Mouse (Mus musculus) testis, postnatal 10 days (tissue): ENCODE results near the gene Acaca.

Experiments
- DNase-seq: peaks from one replicate; pipeline ENCODE4 v3.0.0; 2021; ENCODE audit warnings: low spot score

Acaca gene

DNA sequence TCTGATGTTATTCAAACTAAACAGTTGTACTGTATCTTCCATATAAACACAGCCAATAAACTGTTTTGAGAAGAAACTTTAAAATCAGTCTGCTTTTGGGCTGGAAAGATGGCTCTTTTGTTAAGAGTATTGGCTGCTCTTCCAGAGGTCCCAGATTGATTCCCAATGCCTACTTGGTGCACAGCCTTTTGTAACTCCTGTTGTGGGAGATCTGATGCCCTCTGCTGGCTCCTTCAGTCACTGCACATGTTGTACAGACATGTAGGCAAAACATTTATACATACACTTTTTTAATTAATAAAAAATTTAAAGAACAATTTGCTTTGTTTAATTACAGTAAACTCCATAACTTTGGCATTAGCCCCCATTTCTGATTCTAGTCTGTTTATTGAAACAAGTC, 114.1 kb downstream of the Acaca start:
- DNase-seq = peak; percentile 70

GRCm38 (mm10) chr11:84247370-84247769, 117.9 kb downstream of the Acaca start:
- no peak for DNase-seq

DNA sequence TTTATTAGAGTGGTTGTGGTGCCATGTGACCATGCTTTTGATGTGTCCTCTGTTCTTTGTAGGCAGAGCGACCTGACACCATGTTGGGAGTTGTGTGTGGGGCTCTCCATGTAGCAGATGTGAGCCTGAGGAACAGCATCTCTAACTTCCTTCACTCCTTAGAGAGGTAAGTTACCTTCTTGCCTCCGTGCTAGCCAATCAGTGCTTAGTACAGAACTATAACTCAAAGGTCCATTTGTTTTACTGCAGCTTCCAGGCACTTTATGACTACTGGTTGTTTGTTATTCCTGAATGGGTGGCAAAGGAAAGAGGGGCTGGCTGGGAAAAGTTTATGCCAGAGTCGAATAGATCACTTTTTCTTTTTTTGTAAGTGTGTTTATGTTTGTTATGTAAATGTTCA, 121.7 kb downstream of the Acaca start:
- no peak for DNase-seq

DNA sequence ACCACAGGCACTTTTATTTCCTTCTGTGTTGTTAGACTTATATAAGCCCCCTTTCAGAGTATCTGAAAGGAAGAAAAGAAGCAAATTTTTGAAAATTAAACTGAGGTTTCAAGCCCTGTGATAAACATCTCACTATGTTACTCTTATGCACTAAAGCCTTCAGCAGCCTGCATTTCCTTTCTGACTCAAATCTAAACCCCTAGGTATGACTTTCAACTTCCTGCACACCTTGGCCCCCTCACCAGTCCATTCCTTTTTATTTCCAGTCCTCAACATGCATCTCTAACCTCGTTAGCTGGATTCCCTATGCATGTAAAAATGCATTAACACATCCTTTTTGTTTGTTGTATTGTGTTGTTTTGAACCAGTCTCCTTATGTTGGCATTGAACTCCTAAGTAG, 123.0 kb downstream of the Acaca start:
- no peak for DNase-seq

DNA sequence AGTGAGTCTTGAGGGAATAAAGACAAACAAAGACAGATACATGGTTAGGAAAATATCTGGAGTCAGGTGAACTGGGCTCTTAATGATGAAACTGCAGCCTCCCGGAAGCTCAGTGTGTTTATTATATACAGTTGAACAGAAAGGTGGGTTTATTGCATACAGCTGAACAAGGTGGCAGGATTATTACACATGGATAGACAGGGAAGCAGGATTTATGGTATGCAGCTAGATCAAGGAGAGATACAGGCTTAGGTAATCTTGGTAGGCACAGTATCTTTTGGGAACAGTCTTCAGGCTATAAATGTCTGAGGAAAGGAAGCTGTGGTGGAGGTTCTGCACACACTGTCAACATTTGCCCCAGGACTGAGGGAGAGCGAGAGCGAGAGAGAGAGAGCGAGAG, 126.4 kb downstream of the Acaca start:
- no peak for DNase-seq

- DNase-seq = no peak
Measured at GRCm38 (mm10) chr11:84258053-84258710, 128.7 kb downstream of the Acaca start.

DNA sequence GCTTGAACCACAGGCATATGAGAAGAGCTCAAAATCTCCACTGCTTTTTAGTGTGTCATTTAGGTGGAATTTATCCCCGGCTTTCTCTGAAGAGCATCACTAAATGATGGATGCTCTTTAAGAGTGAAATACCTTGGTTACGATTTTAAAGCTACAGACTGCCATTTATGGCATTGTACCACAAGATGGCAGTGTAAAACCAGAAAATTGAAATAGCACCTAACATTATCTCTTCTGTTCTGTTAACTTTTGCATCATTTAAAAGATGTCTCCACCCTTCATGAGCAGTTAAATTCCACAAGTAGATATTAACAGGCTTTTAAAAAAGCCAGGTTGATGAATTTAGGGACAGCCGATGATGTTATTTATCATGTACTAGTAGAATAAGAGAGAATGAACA, 135.0 kb downstream of the Acaca start:
- no peak for DNase-seq

DNA sequence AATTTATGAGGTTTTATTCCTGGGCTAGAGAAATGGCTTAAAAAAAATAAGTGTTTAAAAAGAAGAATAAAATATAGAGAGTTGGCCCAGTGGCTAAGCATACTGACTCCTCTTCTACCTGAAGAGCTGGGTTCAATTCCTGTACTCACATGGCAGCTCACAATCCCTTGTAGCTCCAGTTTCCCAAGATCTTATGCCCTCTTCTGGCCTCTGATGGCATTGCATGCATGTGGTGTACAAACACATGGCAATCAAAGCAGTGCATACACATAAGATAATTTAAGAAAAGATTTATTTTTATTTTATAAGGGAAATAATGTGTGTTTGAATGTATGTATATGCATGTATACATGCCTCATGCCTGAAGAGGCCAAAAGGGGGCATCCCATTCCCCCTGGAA, 138.6 kb downstream of the Acaca start:
- DNase-seq = peak; percentile 57

DNA sequence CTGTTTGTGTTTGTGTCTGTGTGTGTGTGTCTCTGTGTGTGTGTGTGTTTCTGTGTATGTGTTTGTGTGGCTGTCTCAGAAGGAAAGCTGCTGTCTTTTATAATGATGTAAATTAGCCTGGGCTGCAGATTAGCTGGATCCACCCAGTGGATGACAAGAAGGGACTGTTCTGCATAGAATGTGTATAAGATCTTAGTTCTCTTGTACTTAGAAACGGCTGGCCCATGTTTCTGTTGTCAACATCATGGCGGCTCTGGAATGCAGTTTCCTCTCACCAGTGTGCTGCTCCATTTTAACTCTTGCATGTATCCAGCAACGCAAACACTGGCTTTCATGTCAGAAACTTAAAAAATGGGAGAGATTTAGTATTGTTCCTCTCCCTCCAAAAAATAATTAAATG, 141.0 kb downstream of the Acaca start:
- DNase-seq = no peak

GRCm38 (mm10) chr11:84271948-84272347, 142.5 kb downstream of the Acaca start:
- DNase-seq = no peak

GRCm38 (mm10) chr11:84272574-84272973, 143.1 kb downstream of the Acaca start:
- DNase-seq = no peak

- DNase-seq = no peak
Measured at GRCm38 (mm10) chr11:84276979-84277378, 147.5 kb downstream of the Acaca start.

- DNase-seq = no peak
Measured at GRCm38 (mm10) chr11:84281280-84281679, 151.8 kb downstream of the Acaca start.

DNA sequence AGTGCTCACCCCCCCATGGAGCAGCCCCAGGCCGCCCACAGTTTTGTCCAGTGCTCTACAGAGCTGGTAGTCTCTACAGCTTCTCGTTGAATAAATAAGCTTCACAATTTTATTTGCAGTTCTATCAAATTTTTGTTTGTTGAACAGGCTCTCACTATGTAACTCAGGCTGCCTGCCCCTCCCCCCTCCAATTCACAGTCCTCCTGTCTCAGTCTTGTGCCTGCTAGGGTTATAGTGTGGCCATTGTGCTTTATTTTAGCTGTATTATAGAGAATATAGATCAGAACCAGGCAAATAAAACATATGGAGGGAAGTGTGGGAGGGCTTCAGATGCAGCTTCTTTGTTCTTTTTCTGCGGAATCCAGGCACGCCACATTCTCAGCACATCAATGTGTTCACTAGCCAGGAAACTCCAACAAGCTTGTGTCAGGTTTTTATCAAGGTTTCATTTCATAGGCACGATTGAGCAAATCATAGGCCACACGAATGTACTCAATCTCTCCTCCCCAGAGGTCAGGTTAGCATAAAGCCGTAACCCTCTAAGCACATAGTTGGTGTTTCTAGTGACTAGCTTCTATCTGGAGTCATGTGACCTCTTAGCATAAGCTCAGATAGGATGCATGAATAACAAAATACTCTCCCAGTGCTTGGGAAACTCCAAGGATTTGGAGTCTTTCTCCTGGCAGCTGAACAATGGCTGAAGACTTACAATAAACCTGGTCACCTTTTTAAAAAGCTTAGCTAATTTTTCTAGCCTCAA, 153.7 kb downstream of the Acaca start:
- no peak for DNase-seq

- no peak for DNase-seq
Measured at GRCm38 (mm10) chr11:84290781-84291180, 161.3 kb downstream of the Acaca start.

- no peak for DNase-seq
Measured at GRCm38 (mm10) chr11:84292532-84292931, 163.1 kb downstream of the Acaca start.

GRCm38 (mm10) chr11:84293288-84293687, 163.8 kb downstream of the Acaca start:
- no peak for DNase-seq

GRCm38 (mm10) chr11:84296337-84296736, 166.9 kb downstream of the Acaca start:
- no peak for DNase-seq

DNA sequence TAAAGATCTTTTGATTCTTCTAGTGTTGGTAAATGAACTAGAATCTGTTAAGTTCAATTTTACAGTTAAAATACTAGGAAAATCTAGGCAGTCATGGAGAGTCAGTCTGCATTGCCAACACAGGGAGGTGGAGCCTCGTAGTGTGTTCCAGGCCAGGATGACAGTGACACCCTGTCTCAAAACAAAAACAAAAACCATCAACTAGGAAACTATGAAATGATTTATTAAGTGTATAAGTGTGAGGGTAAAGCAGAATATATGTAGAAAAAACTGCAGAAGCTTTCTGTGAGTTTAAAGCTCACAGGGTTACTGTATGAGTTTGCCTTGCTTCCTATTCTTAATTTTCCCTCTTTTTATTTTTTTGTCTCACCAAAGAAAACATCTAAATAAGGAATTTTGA, 176.0 kb downstream of the Acaca start:
- DNase-seq = no peak

DNA sequence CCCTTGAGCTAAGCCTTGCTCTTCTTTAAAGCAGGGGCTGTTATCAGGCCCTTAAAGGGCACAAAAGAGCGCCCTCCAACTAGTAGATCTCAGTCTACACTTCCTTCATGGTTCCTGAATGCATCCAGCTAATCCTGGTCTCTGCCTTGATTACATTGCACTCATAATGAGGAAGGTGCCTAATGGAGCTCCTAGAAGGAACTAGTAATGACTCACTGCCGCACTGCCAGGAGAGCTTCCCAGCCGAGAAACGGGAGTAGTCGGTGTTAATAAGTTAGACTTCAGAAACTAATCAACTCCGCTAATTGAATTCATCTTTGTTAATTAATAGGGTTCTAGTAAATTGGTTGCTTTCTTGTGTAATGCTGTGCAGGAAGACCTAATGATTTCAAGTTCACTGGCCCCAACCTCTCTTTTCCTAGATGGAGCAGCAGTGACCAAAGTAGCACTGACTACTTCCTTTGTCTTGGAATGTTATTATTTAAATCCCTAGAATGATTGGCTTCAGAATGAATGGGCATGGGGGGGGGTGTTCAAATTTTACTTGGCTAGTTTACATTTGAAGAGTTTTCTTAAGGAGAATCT, 176.8 kb downstream of the Acaca start:
- DNase-seq = no peak

GRCm38 (mm10) chr11:84324032-84324752, 194.7 kb downstream of the Acaca start:
- DNase-seq = no peak

- no peak for DNase-seq
Measured at GRCm38 (mm10) chr11:84327086-84327485, 197.6 kb downstream of the Acaca start.

DNA sequence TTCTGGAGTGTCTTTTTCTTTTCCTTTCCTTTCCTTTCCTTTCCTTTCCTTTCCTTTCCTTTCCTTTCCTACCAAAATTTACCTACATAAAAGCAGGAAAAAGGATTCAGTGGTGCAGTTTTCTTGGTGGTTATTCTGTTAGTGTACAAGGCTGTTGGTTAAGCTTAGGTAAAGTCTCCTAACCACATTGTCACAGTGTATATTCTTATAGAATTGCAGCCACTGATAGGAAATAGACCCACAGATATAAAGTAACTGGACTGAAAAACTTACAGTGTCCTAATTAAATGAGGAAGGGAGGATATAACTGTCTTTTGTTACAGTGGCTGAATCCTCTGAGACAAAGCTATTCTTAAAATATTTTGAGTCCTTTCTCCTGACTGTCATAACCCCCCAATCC, 202.9 kb downstream of the Acaca start:
- no peak for DNase-seq
